Mouse (Mus musculus): ENCODE results near the gene Gm20388.

GRCm38 (mm10) chr8:121583653-121584052 is 1673.0 kb downstream of the Gm20388 start:
- TF ChIP-seq CTCF (IDR thresholded peaks at IDR 0.05; ENCODE audit: low read depth, low read length): no peak
- no peak for TF ChIP-seq TAL1 (conservative IDR thresholded peaks at IDR 0.05; ENCODE audit: low read depth, low read length)
- TF ChIP-seq GATA1 (IDR thresholded peaks at IDR 0.05; ENCODE audit: borderline replicate concordance, low read length): no peak
- no peak for TF ChIP-seq POLR2AphosphoS5 (IDR thresholded peaks at IDR 0.05; ENCODE audit: insufficient replicate concordance, low read depth, low read length)

All from G1E (cell line).